Mouse (Mus musculus) megakaryocyte progenitor cell, adult 5-6 weeks (primary cell): ENCODE data around the gene Msantd1. TPM values are rescaled to one million over a fixed set of nuclear protein-coding genes. Genes with fewer than 3 reads are reported as not detected.
A peak's percentile ranks its signal among the peaks of the same experiment; 100 is the strongest.

Source experiments
- ATAC-seq: replicated peaks from 2 replicates; pipeline ENCODE4 v1.8.0; 2016; ENCODE audit warnings: mild to moderate bottlenecking, moderate TSS enrichment, inconsistent platforms; ENCODE audit not compliant: poor library complexity
- total RNA-seq, 2 experiments: library from RNA; stranded (forward) in 1 of 2; stranded (reverse) in 1 of 2; fragments of 157-497, 149-512 nt in 1 of 2; fragments of 200-1000 nt in 1 of 2; gene quantifications; 2 replicates each; pipeline versions ENCODE4 v1.2.3 to v1.2.4; 2015 to 2017

Gene Msantd1
- total RNA-seq (2015) (0.44 and 0.95 TPM in 2 replicates), total RNA-seq (2017) (0.08 and 0.30 TPM in 2 replicates)

DNA sequence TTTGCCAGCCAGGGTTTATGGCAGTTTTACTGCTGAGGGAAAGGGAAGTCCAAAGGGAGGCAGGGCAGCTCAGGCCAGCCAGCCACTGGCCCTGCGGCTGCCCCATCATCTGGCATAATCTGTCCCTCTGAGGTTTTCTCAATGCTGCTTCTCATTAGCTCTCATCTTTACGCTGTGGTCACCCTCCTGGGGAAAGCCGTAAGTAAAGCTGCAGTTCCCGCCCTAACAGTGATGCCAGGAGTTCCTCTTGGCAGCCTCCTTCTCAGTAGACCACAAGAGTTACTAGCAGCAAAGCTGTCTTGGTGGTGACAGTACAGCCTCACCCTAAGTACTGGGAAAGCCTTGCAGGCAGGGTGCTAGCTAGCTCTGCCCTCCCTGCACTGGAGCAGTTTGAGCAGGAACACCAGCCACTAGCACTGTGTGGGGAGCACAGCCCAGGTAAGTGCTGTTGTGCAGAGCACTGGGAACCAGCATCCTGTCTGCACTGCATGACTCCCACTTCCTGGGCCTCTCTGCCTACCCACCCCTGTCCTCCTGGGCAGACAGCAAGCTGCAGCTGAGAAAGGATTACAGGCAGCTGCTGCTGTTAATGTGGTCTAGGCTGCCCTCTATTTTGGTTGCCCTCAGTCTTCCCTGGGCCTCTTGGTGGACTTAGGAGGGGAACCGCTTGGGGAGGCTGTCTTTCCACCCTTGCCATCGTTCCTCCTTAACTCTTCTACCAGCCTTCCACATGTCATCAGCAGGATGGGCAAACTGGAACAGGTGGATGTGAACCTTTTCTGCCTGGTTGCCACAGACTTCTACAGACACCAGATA is at the start of gene Msantd1:
TSS of gene Msantd1 (plus strand) at position 103 of the 816 bp plus-strand sequence.
- ATAC-seq: peak; percentile 78

DNA sequence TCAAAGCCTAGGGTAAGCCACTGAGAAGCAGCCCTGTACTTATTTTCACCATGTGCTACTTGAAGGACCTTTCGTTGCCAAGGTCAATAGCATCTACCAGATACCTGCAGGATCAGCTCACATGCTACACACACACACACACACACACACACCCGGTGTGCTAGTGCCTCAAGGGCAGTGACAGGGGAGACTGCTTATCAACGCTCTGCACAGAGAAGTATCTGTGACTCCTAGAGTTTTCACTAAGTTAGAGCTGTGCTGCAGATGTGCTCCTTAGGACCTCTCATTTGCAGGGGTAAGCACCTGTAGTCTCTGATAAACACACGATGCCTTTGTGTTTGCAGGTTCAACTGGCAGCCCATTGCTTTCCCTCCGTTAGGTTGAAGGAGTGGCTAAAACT is 42.4 kb upstream of the Msantd1 start:
- peak; percentile 75 for ATAC-seq

DNA sequence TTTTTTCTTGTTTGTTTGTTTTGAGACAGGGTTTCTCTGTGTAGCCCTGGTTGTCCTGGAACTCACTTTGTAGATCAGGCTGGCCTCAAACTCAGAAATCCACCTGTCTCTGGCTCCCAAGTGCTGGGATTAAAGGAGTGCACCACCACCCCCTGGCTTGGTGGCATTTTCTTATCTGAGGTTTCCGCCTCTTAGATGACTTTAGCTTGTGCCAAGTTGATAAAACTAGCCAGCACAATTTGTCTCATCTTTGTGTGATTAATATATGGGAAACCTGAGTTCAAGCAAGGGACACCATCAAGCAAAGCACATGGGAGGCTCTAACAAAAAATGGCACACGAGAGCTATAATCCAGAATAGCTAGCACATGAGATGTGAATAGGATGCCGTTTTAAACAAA is 27.5 kb upstream of the Msantd1 start:
- 0 out of 2 replicates have a peak, but pooled peaks have one; percentile 2 for ATAC-seq

DNA sequence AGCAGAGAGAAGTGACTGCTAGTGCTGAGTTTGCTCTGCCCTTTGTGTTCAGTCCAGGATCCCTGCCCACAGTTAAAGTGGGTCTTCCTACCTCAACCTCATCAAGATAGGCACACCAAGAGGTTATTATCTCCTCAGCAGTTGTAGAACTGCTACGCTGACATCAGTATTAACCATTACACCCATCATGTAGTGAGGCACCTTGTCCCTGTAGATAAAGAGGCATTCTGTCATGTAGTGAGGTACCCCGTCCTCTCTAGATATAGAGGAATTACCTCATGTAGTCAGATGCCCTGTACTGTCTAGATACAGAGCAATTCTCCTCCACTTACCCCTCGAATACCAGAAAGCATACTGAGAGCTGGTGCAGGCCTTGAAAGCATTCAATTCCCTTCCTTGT is 26.8 kb upstream of the Msantd1 start:
- ATAC-seq: peak; percentile 95

DNA sequence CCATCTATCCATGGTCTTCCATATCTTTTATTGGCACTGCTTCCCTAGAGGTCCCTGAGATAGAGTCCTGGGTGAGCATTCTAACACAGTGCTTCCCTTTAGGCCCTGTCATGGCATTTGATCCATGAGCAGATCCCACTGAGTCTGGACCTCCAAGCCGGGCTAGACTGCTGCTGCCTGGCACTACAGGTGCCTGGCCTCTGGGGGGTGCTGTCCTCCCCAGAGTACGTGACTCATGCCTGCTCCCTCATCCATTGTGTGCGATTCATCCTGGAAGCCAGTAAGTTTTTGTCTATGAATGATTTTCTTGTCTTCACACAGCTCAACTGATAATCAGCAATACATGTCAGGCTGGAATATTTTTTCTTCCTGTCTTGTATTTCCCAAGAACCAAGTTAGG is 22.6 kb upstream of the Msantd1 start:
- 0 out of 2 replicates have a peak, but pooled peaks have one; percentile 23 for ATAC-seq

DNA sequence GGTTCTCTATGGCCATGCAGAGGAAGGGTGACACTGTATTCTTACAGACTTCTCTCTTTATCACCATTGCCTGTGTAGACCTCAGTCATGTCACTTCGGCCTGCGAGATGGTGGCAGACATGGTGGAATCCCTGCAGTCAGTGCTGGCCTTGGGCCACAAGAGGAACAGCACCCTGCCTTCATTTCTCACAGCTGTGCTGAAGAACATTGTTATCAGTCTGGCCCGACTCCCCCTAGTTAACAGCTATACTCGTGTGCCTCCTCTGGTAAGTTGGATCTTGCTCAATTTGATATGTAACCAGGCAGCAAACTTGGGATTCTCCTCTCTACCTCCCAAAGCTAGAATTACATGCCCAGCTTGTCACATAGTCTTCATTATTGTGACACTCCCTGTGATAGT is 18.6 kb upstream of the Msantd1 start:
- ATAC-seq: peak; percentile 71

DNA sequence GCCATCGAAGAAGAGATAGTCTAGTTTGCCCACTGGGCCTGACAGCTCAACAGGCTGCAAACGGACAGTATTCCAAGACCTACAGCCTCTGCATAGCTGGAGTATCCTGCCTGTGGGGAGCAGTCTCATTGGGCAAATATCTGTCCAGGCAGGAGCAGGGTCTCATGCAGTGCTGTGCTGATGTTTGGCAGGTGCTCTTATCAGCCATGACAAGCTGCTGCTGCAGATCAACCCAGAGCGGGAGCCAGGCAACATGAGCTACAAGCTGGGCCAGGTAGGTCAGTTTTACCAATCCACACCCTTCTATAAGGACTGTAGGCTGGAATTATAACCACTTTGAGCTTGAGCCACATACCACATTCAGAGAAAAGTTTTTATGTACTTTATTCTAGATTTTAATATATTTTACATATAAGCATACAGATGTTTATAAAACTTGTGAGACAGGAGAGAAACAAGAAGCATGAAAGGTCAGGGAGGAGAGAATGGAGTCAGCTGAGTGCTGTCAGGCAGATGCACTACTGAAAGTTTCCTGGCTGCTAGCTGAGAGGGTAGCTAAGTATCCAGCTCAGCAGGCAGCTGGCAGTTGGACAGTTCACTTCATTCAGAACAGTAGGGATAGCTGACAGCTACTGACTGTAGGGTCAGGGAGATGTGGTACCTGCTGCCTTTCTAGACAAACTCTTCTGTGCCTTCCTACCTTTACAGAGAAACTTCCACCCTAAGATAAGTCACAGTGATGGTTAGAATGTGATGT is 10.9 kb upstream of the Msantd1 start:
- peak; percentile 82 for ATAC-seq

DNA sequence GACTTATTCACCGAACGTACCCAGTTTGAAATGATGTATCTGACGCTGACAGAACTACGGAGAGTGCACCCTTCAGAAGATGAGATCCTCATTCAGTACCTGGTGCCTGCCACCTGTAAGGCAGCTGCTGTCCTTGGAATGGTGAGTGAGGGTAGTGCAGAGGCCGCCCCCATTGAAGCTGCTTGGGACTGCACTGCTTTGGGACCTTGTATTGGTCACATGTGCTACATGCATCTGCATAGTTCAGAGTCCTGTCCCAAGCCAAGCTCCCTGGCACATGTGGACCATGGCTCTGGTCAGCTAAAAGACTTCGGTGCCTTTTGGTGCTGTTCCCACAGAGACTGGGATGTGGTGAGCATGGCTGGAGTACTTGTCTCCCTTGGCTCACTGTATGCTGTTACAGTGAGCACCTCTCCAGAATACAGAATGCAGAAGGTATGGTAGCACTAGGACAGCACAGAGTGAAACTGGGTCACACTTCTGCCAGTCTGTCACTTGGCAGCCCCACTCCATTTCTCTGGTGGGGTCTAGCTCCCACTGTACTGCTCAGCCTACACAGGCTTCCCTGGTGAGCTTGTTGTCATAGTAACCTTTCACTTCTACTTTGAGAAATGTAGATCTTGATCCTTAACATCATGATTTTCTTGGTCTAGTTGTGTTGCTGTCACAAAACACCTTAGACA is 7.9 kb upstream of the Msantd1 start:
- ATAC-seq: no peak

DNA sequence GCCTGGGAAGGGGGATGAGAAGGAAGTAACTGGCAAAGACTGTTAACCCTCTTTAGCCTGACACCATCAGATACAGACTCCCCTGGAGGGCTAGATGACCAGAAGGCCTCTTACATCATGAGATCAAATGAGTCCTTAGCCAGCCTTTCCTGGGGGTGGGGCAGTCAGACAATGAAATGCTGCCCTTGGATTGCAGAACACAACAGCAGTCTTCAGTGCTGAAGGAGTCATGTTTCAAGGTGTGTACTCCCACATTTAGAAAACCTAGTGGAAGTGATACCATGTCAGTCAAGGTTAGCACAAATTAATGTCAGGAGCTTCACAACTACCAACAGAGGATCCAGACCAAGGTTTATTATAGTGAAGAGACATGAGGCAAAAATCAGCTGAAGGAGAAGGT is 5.4 kb upstream of the Msantd1 start:
- ATAC-seq: no peak

DNA sequence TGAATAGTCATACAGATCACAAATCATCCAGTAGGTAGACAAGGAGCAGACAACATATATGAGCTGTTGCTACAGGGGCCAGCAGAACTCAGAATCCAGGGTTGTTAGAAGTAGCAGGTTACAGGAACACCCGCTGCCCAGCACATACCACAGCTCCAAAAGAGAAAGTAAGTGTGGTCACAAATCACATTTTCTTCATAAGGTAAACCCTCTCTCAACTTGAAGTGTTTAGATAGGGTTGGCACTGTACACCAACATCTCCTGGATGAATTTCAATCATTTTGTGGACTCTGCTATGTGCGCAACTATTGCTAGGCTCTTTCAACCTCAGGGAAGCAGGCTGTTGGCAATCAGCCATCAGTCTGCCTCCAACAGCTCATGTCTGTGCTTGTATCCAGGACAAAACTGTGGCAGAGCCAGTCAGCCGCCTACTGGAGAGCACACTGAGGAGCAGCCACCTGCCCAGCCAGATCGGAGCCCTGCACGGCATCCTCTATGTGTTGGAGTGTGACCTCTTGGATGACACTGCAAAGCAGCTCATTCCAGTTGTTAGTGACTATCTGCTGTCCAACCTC is 4.9 kb upstream of the Msantd1 start:
- no peak for ATAC-seq

DNA sequence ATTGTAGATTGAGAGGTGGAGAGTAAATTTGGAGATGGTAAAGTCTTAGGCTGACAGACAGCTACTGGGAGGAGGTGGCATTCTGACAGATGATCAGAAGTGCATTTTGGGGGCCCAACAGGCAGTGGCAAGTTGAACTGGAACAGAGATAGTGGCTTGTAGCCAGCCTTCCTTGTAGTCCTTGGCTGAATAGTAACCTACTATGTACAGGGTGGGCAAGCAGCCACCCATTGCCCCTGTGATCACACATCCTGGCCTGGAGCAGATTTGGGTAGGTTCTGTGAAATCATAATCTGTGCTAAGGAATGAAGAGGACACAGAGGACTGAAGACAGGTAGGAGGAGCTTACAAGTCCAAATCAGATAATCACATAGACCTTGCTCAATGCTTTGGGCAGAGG is 3.4 kb upstream of the Msantd1 start:
- ATAC-seq: no peak

DNA sequence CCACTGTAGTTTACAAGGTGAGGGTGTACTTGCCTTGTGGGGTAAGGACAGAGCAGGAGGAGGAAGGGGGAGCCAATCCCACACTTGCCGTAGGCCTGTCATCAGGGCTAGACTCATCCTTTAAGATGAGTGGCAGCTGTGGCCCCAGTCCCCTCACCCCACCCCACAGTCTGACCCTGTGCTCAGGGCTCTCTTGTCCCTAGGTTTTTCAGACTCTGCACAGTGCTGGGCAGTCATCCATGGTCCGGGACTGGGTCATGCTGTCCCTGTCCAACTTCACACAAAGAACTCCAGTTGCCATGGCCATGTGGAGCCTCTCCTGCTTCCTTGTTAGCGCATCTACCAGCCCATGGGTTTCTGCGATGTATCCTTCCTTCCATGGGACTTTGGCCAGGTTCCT is 582 bp upstream of the Msantd1 start:
- ATAC-seq: no peak

DNA sequence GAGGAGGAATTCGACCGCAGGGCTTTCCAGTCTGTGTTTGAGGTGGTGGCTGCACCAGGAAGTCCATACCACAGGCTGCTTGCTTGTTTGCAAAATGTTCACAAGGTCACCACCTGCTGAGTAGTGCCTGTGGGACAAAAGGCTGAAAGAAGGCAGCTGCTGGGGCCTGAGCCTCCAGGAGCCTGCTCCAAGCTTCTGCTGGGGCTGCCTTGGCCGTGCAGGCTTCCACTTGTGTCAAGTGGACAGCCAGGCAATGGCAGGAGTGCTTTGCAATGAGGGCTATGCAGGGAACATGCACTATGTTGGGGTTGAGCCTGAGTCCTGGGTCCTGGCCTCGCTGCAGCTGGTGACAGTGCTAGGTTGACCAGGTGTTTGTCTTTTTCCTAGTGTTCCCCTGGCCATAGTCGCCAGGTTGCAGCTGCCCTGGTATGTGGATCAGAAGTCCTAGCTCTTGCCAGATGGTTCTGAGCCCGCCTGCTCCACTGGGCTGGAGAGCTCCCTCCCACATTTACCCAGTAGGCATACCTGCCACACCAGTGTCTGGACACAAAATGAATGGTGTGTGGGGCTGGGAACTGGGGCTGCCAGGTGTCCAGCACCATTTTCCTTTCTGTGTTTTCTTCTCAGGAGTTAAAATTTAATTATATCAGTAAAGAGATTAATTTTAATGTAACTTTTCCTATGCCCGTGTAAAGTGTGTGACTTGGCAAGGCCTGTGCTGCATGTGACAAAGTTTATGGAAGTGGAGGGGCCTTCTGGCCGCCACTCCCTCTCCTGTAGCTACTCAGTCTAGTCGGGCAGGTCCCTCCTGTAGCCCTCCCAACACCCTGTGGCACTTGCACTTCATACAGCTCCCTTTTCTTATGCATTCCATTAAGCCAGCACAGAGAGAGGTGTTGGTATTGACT is 1.2 kb downstream of the Msantd1 start:
- no peak for ATAC-seq

DNA sequence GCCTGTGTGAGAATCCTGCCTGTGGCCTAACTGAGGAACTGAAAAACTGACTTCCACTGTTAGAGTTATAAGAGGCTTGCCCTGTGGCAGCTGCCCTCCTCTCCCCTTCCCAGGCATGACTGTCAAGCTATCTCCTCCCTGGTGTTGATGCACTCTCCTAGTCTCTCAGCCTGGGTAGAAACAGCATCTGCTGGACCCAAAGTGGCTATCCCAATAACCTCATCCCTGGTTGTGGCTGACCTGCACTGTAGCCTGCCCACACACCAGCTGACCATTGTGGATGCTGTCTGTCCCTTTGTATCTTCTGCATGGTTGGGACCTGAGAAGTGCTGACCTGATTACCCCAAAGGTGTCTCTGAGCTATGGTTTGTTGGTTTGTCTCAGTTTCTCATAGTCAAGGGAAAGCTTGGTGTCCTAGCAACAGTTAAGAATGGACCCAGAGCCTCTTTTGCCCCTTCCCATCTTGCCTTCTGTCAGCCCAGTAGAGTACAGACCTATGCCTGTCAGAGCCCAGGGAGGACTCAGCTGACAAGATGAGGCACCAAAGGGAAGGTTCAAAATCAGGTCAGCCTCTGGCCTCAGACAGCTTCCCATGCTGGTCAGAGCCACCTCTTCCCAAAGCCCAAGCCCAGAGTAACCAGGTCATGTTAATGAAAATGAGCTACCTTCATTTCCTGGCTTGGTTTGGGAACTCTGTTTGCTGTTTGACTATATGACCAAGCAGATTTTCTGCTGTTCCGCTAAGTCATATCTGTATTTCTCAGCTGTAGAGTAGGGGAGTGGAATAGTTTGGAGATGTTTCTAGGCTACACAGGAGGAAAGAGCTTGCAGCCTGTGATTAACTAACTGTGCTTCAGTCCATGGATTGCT is 2.1 kb downstream of the Msantd1 start:
- peak; percentile 43; the same call in 1 of the 2 replicates for ATAC-seq

DNA sequence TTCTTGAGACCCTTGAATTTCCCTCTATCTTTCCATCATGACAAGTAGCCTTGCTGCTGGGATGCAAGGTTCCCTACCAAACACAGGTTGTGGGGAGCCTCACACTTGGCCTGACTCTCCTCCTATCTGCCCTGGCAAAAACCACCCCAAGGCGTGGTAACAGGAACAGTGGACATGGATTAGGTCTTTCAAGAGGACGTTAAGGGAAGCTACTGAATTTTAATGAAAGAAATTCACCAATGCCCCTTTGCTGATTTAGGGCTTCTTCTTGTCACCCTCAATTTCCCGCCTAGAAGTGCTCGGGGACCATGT is 2.6 kb downstream of the Msantd1 start:
- no peak for ATAC-seq

DNA sequence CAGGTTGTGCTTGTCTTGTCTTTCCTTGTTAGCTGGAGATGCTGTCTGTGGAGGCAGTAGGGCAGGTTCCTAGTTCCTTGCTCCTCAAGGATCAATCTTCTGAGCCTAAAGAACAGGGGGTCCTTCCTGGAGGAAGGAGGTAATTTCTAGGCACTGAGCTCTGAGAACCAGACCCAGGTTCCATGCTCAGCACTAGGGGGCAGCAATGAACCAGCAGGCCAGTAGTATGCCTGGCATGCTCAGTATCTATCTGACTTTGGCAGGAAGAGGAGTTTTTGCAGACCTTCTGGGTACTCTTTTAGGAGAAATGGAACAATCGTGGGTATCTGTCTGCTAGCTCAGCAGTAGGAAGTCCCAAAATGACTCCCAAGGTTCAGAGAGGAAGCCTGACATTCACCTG is 8.0 kb downstream of the Msantd1 start:
- peak; percentile 90 for ATAC-seq

DNA sequence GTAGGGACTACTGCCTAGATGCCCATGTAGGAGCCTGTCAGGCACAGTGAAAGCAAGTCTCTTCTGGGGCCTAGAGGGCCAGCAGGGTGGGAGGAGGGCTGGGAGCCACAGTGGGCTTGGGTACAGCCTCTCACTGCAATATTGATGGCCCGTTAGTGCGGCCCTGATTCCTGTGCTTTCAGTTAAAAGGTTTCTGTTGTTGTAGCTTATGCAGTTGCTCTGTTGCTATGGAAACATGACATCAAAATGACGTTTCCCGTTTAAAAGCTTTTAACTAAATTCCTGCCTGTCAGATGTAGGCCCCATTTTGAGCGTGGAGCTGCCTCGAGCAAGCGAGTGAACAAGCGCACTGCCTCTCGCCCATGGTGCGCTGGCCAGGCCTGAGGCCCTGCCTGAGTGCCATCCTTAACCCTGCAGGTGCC is 9.4 kb downstream of the Msantd1 start:
- ATAC-seq: no peak

DNA sequence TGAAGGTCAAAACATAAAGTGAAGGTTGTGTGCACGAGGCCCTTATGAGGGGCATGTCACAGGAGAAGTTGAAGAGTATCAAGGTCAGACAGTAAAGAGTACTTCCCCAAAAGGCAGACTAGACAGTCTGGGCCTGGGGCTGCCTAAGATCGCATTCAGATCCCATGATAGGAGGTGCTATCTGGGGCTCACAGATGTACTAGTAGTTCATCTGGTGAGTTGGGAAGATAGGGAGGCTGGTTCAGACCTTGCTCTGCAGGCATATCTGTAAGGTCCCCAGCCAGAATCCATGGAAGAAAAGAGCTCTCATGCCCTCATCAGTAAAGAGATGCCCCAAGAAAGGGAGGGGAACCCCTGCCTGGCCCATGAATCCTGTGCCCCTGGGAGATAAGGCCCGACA is 11.0 kb downstream of the Msantd1 start:
- peak; percentile 18 for ATAC-seq

DNA sequence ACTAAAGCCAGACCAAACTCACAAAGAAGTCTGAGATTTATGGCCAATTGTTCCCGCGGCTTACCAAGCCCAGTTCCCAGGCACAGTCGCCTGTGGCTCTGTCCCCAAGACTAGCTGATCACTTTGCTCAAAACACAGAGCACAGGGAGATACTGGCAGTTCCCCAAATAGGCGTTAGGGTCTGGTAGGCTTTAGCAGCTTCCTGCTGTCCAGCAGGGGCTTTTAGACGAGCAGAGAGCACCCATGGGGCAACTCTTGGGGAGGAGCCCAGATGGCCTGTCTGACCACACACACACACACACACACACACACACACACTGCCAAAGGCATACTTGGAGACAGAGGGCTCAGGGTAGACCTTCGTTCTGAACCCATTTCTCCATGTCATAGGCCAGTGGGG is 14.7 kb downstream of the Msantd1 start:
- ATAC-seq: no peak
